Mouse (Mus musculus): ENCODE results near the gene Kcnc3. TPM values are rescaled to one million over a fixed set of nuclear protein-coding genes. Genes with fewer than 3 reads are reported as not detected.

Gene Kcnc3
- total and polyA plus RNA-seq, 2 experiments from 2014 or later, result 8.0 to 37.0 TPM

DNA sequence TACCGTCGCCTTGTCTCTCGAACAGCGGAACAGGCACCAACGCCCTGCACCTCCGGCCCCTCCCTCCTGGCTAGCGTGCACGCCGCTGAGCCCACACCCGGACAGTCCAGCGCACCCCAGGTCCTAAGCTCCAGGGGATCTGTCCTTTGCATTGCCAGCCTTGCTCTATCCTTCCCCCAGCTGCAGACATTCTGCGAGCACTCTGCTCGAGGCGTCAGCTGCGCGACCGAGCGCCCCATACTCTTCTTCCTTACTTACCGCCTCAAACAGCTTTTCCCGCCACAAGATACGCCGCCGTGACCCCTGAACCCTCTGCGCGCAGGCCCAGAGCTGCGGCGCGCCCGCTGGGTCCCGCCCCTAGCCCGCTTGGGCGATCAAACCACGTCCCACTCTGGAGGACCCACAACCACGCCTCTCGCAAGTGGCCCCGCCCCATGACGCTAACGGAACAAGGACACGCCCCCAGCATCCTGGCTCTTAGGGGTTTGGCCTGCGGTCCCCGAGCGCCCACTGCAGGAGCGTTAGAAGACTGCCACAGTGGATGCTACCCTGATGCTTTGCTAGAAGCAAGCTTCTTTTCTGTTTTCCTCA, 41.9 kb upstream of the Kcnc3 start, which contains the start of gene Pold1:
Gene Pold1 (minus strand): TSS at position 353 of the 591 bp plus-strand sequence.
- Histone ChIP-seq H3K4me3 (ENCODE audit: low read length) (peak within 1 kb of the TSS; percentile 51), H3K4me1 (ENCODE audit: insufficient read depth, low read length) (peaks cover 8% of the 10 kb centered on the region), H3K27ac (peak within 1 kb of the TSS; percentile 69; the same call in 1 of the 2 replicates), H3K9me3 (ENCODE audit: low read length) (no peaks in the 10 kb centered on the region), H3K4me2 (ENCODE audit: low read depth, low read length) (peak within 1 kb of the TSS; percentile 96), H3K9ac (replicated peaks; ENCODE audit: low read length) (peak within 1 kb of the TSS; percentile 45; the same call in 1 of the 2 replicates), H3K36me3 (ENCODE audit: insufficient read depth, low read length) (peaks cover 19% of the 10 kb centered on the region), H3K27me3 (ENCODE audit: insufficient read depth, low read length) (no peaks in the 10 kb centered on the region)
- DNase-seq (ENCODE audit: low spot score) (peak; percentile 100), ATAC-seq (peak; percentile 94)
- under 1% methylated on average over 43 of the region's 43 CpGs for WGBS
- peak; percentile 90 for TF ChIP-seq CTCF (IDR thresholded peaks at IDR 0.05; ENCODE audit: low read depth)

DNA sequence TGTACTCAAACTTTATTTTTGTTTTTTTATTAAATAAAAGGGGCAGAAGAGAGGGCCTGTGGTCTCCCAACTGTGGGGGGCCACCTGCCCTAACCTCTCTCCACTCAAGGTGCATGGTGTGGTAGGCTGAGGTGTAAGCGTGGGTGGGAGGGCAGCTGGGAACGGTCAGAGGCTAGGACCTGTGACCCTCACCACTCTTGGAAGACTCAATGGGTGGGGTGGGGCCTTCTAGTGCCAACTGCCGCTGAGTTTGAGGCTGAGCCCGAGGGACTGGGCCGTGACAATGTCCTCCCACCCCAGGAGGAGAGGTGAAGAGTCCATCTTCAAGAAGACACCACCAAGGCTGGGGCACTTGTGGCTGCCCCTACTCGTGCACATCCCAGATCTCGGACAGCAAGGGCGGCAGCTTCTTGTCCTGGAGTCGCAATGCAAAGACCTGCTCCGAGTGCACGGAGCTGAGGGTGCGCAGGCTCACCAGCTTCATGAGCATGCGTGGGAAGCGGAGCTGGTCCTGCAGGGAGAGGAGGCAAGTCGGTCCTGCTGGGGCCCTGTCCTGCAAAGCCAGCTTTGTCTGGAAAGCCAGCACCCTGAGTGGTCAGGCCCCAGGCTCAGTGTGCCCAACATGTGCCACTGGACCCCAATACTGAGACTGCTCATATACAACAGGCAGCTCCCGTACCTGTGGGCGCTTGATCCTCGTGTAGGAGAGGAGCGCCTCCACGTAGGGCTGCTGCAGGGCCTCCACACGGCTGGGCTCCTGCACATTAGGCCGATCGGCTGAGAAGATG, 40.6 kb upstream of the Kcnc3 start:
- no peak overlapping the region for H3K27ac ChIP-seq
- peaks cover 19% of the 10 kb centered on the region for H3K36me3 ChIP-seq (ENCODE audit: insufficient read depth, low read length)
- TF ChIP-seq CTCF (IDR thresholded peaks at IDR 0.05; ENCODE audit: low read depth), result no peak
- WGBS, result 95% methylated on average over 23 of the region's 23 CpGs
- no peaks in the 10 kb centered on the region for H3K9me3 ChIP-seq (ENCODE audit: low read length)
- H3K4me1 ChIP-seq (ENCODE audit: insufficient read depth, low read length), result peaks cover 11% of the 10 kb centered on the region
- DNase-seq (ENCODE audit: low spot score) (no peak), ATAC-seq (no peak)
- no peaks in the 10 kb centered on the region for H3K27me3 ChIP-seq (ENCODE audit: insufficient read depth, low read length)
- no peak overlapping the region for H3K9ac ChIP-seq (replicated peaks; ENCODE audit: low read length)
- no peak overlapping the region for H3K4me3 ChIP-seq (ENCODE audit: low read length)
- no peak overlapping the region for H3K4me2 ChIP-seq (ENCODE audit: low read depth, low read length)

DNA sequence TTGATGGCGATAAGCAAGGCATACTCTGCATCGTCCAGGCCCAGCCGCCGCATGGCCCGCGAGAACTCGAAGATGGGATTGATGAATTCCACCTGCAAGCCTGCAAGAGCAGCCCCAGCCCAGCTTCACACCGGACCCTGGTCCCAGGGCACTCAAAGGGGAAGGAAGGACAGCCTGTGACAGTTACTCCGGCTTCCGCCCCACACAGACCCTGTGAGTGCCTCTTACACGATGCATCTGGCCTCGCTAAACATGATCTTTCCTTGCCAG, 40.1 kb upstream of the Kcnc3 start:
- H3K4me2 ChIP-seq (ENCODE audit: low read depth, low read length), result no peak overlapping the region
- H3K36me3 ChIP-seq (ENCODE audit: insufficient read depth, low read length), result peaks cover 19% of the 10 kb centered on the region
- no peak for DNase-seq (ENCODE audit: low spot score)
- H3K4me3 ChIP-seq (ENCODE audit: low read length), result no peak overlapping the region
- no peak overlapping the region for H3K27ac ChIP-seq
- H3K9ac ChIP-seq (replicated peaks; ENCODE audit: low read length), result no peak overlapping the region
- TF ChIP-seq CTCF (IDR thresholded peaks at IDR 0.05; ENCODE audit: low read depth), result no peak
- no peaks in the 10 kb centered on the region for H3K27me3 ChIP-seq (ENCODE audit: insufficient read depth, low read length)
- no peaks in the 10 kb centered on the region for H3K9me3 ChIP-seq (ENCODE audit: low read length)
- H3K4me1 ChIP-seq (ENCODE audit: insufficient read depth, low read length), result peaks cover 11% of the 10 kb centered on the region
- WGBS, result 98% methylated on average over 12 of the region's 12 CpGs
- no peak for ATAC-seq

DNA sequence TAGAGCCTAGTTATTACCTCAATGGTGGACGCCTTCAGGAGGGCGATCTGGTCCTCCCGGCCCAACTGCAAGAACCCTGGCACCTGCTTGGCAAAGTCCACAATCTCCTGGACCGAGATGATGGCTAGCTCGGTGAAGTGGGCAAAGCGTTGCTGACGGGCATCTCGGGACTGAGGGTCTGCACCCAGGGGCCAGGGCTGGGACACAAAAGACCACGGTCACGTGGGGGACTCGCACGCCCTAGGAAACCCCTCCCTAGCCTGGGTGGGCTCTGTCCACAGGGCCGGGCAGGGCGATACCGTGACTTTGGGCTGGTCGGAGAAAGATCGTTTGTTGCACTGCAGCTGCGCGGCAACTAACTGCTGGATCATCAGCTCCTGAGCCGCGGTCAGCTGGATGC, 39.2 kb upstream of the Kcnc3 start:
- Histone ChIP-seq H3K4me1 (ENCODE audit: insufficient read depth, low read length) (peaks cover 11% of the 10 kb centered on the region), H3K9me3 (ENCODE audit: low read length) (no peaks in the 10 kb centered on the region), H3K36me3 (ENCODE audit: insufficient read depth, low read length) (peaks cover 19% of the 10 kb centered on the region), H3K9ac (replicated peaks; ENCODE audit: low read length) (no peak overlapping the region), H3K4me3 (ENCODE audit: low read length) (no peak overlapping the region), H3K4me2 (ENCODE audit: low read depth, low read length) (no peak overlapping the region), H3K27ac (no peak overlapping the region), H3K27me3 (ENCODE audit: insufficient read depth, low read length) (no peaks in the 10 kb centered on the region)
- DNase-seq (ENCODE audit: low spot score), result no peak
- no peak for ATAC-seq
- TF ChIP-seq CTCF (IDR thresholded peaks at IDR 0.05; ENCODE audit: low read depth), result no peak
- 92% methylated on average over 21 of the region's 21 CpGs for WGBS

DNA sequence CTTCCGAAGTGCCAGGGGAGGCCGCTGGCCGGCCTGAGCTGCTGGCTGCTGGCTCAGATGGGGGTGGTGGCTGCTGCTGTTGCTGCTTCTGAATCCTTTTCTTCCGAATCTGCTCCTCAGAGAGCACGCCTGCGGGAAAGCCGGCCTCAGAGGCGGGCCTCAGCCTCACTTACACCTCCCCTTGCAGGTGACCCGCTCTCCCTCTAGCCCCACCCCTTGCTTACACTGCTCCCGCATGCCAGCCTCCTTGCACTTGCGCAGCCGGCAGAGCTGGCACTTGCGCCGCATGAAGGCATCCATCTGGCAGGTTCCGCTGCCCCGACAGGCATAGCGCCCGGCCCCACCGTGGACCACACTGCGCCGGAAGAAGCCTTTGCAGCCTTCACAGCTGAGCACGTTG, 38.7 kb upstream of the Kcnc3 start:
- Histone ChIP-seq H3K9me3 (ENCODE audit: low read length) (no peaks in the 10 kb centered on the region), H3K4me1 (ENCODE audit: insufficient read depth, low read length) (peaks cover 11% of the 10 kb centered on the region), H3K9ac (replicated peaks; ENCODE audit: low read length) (no peak overlapping the region), H3K4me2 (ENCODE audit: low read depth, low read length) (no peak overlapping the region), H3K27me3 (ENCODE audit: insufficient read depth, low read length) (no peaks in the 10 kb centered on the region), H3K36me3 (ENCODE audit: insufficient read depth, low read length) (peaks cover 19% of the 10 kb centered on the region), H3K27ac (no peak overlapping the region), H3K4me3 (ENCODE audit: low read length) (no peak overlapping the region)
- DNase-seq (ENCODE audit: low spot score), result no peak
- WGBS, result 83% methylated on average over 22 of the region's 22 CpGs
- TF ChIP-seq CTCF (IDR thresholded peaks at IDR 0.05; ENCODE audit: low read depth), result no peak
- no peak for ATAC-seq

DNA sequence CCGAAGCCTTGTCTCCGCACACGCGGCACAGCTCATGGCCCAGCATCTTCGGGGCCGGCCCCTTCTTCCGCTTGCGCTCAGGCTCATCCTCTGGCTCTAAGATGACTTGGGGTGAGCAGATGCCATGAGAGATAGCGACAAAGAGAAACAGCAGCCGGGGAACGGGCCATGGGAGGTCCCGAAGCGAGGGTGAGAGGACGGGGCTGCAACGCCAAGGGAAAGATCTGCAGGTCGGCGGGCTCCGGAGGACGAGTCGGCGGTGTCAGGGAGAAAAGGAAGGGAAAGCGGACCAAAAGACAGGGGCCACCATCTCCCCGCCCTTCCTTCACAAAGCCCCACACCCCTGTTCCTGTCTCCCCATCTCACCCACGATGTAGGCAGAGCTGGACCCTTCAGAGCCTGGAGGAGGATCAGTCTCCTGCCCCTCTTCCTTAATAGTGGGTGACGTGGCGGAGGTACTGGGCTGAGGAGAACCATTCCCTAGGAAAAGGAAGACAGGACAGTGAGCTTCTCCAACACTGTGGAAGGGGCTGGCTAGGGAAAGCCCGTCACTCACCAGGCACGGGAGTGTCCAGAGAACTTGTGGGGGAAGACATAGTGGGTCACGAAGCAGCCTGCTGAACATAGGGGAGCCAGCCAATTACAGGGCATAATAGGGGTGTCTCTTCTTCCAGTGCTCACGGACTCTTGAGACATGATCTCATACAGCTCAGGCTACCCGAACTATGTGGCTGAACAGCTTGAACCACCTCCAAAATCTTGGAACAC, 38.1 kb upstream of the Kcnc3 start:
- WGBS, result 88% methylated on average over 31 of the region's 31 CpGs

More for the DNA sequence above, 38.1 kb upstream of the Kcnc3 start:
- peaks cover 19% of the 10 kb centered on the region for H3K36me3 ChIP-seq (ENCODE audit: insufficient read depth, low read length)
- peak overlapping the region; percentile 79; the same call in 1 of the 2 replicates for H3K4me3 ChIP-seq (ENCODE audit: low read length)
- TF ChIP-seq CTCF (IDR thresholded peaks at IDR 0.05; ENCODE audit: low read depth), result no peak
- peaks cover 11% of the 10 kb centered on the region for H3K4me1 ChIP-seq (ENCODE audit: insufficient read depth, low read length)
- H3K27me3 ChIP-seq (ENCODE audit: insufficient read depth, low read length), result no peaks in the 10 kb centered on the region
- DNase-seq (ENCODE audit: low spot score), result no peak
- ATAC-seq, result no peak
- H3K9me3 ChIP-seq (ENCODE audit: low read length), result no peaks in the 10 kb centered on the region
- no peak overlapping the region for H3K9ac ChIP-seq (replicated peaks; ENCODE audit: low read length)
- peak overlapping the region; percentile 87; the same call in 1 of the 2 replicates for H3K27ac ChIP-seq
- H3K4me2 ChIP-seq (ENCODE audit: low read depth, low read length), result peak overlapping the region; percentile 80

All from hindbrain, postnatal 0 days (tissue).